Mouse (Mus musculus) gastrocnemius, postnatal 36 days (tissue): ENCODE measurements at regions not wholly inside any gene's neighbourhood (a gene's known extent, or its start where the extent isn't known, plus 50 kb on each side); places are given as distances from the start of the nearest gene placed in this dataset.

Experiments used
- microRNA-seq, 2 experiments: library from miRNA; unstranded; fragments of <30 nt; microRNA quantifications; one replicate each; pipeline ENCODE4 v1.2.0; 2021

Small RNA genes lying in the stretch of these regions (microRNA-seq; reads per million reads assigned to microRNA genes)
- gene Mir6348 (0 reads per million in 2 experiments), gene Mir6354 (0 reads per million in 2 experiments)
